Mouse (Mus musculus): ENCODE data around the gene Cox7a2l. TPM values are rescaled to one million over a fixed set of nuclear protein-coding genes. Genes with fewer than 3 reads are reported as not detected.

Gene Cox7a2l
- total RNA-seq, 2 experiments from 2014 or later: 134 to 151 TPM

DNA sequence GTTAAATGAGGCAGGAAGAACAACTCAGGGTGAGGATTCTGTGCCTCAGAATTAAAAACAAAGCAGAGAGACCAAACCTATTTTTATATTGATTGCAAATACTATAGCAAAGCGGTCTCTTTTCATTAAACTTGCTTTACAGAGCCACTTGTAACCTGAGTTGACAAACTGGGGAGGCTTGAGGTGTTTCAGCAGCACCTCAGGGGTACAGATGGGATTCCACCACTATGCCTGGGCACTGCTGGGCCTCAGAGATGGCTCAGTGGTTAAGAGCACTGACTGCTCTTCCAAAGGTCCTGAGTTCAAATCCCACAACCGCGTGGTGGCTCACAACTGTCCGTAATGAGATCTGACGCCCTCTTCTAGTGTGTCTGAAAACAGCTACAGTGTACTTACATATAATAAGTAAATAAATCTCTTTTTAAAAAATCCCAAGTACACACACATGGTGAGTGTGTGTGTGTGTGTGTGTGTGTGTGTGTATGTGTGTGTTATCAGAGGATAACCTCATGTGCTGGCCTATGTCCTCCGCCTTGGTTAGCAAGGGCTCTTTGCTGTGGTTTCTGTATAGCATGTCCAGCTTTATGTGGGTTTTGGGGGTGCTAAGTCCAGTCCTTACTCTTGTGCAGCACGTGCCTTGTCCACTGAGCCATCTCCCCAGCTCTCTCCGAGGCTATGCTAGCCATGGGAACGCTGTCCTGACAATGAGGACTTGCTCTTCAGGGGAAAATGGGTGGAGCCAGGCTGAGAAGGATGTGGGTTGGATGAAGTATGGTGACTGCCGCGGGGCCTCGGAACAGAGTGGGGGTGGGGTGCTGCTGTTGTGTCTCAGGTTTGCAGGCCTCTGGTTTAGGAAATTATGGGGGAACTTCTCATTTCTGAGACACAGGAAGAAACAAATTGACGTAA, 9.7 kb upstream of the Cox7a2l start:
- DNase-seq: no peak

DNA sequence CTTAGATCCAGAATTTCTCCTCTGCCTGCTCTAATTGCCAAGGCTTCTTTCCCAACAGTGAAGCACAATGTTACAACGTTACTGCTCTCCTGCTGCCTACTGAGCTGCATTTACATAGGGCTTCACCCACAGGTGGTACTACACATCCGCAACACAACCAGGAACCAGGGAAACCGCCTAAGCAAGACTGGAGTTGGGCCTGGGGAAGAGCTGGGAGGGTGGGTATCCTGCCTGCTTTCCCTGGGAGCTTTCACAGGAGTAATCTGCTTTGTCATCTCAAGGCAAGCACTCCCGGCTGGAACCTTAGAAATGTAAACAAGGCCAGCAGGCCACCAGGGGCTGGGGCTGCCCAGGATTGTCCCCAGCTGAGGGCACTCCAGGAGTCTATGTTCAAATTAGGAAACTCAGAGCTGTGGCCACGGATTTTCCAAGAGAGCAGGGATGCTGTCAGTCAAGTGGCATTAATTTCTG, 9.0 kb upstream of the Cox7a2l start:
- DNase-seq: no peak

DNA sequence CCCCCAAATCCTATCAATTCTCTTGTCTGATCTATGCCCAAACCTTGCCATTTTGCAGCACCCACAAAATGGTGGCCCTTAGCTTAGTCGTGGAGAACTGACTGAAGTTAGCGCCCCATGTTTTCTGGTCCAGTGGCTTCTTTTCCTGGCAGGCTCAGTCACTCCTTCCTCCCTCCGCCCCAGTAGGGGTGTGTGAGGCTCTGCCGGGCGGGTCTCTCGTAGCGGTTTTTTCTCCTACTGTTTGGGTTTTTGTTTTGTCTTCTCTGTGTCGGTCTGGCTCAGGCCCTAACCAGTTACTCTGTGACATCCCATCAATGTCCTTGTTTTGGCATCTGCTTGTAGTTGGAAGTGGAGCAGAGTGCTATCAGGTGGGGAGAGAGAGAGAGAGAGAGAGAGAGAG, 8.5 kb upstream of the Cox7a2l start:
- no peak for DNase-seq

DNA sequence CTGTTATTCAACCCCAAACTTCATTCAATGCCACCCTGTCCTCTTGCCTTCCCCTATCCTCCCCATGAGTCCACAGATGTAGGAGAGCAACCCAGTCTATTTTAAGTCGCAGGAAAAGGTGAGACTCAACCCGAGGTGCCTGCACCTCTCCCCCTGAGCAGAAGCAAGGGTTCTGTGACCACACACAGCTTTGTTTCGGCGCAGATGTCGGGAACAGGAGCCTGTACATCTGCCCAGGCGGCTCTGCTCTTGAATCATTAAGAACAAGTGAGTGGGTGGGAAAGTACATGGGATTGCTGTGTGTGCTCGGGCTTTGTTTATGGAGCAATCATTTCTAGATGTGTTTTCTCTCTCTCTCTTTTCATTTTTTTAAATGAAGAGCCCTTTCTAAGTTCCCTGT, 7.6 kb upstream of the Cox7a2l start:
- DNase-seq: no peak

DNA sequence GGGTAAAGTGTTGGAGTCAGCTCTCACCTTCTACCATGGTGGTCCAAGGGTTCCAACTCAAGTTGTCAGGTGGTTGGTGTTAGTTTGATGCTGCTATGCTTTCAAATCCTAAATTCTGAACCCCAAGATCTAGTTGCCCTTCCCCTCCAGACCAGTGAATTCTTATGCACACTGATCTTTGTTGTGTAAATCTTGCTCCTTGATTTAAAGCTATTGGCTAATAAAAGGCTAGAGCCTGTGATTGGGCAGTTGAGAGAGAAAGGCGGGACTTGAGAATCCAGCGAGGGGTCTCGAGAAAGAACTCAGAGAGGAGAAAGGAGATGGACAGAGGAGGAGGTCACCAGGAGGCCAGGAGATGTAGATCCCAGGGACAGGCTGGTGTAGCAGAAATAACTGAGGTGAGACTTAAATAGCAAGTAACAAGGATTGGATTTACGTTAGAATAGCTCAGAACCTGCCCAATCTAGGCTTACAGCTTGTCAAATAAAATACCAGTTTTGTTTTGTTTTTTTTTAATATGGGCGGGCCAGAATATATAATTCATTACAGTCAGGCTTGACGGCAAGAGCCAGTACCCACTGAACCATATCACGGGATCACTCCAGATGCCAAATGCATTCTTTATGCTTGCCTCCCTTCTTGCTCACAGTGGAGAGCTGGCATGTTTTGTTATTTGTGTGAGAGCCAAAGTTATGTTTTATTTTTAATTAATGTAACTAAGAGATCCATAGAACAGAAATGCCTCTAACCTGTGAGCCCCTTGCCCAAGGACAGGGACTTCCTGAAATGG, 5.7 kb upstream of the Cox7a2l start:
- no peak for DNase-seq

DNA sequence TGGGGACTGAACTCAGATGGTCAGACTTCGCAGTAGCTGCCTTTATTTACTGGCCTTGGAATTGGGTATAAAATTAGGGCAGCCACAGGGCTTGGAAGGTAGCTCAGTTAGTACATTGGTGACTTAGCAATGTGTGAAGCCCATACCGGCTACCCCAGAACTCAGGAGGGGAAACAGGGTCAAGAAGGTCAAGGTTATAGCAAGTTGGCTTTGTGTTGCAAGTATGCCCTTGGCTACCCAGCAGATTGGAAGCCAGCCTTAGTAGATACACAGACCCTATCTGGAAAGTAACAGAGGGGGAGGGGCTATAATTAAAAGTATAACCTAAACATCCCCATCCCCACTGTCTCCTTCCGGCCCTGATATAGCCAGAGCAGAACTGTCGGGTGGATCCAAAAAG, 4.8 kb upstream of the Cox7a2l start:
- DNase-seq: no peak

DNA sequence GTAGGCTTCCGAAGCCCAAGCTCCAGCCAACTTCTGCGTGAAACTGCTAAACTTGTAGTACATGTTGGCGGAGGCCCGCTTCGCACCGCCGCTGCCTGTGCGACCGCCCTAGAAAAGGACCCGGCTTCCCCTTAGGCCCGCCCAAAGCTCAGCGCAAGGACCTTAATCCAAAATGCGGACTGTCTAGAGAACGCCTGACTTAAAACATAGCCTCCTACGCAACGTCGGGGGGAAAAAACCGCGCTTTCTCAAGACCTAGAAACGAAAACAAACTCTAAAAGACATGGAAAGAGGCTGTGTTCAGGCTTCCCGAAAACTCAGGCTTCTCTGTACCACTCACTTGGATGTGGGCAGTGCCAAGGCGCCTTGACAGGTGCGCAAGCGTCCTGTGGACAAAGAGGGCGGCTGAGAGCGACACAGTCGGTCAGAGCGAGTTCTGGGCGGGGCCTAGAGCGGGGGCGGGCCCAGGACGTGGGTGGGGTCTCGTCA, 2.9 kb downstream of the Cox7a2l start:
- DNase-seq: peak; percentile 88

GRCm38 (mm10) chr17:83513655-83514212, 3.4 kb downstream of the Cox7a2l start:
- no peak for DNase-seq

DNA sequence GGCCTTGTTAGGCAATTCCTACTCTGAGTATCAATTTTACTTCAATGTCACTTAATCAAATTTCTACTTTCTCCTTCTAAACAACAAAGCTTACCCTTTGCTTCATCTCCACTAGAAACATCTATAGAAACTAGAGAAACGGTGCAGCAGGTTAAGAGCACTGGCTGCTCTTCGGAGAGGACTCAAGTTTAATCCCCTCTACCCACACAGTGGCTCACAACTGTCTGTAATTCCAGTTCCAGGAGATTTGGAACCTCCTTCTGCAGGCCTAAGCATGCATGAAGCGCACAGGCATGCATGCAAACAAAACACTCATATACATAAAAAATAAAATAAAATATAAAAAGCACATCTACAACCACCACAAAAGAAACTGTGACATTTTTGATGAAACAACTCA, 5.0 kb downstream of the Cox7a2l start:
- DNase-seq: no peak

- no peak for DNase-seq
Measured at GRCm38 (mm10) chr17:83503693-83504092, 13.4 kb downstream of the Cox7a2l start.

- DNase-seq: no peak
Measured at GRCm38 (mm10) chr17:83499692-83500091, 17.4 kb downstream of the Cox7a2l start.

- DNase-seq: no peak
Measured at GRCm38 (mm10) chr17:83498889-83499288, 18.2 kb downstream of the Cox7a2l start.

DNA sequence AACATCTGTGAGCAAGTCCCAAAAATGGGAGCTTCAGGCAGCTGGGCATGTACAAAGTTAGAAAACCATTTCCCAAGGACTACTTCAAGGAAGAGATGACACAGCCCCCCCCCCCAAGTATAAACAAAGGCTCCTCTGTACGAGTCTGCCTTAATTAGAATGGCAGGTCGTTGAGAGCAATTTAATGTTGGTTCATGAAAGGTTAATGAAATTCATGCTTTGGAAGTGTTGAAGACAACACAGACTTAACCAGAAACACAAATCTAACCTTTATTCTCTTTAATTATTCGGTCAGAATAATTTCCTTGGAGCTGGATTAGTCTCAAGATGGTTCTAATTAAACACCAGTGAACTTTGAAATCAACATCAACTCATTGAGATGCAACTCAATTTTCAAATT, 29.4 kb downstream of the Cox7a2l start:
- no peak for DNase-seq

- DNase-seq: no peak
Measured at GRCm38 (mm10) chr17:83483784-83484183, 33.3 kb downstream of the Cox7a2l start.

DNA sequence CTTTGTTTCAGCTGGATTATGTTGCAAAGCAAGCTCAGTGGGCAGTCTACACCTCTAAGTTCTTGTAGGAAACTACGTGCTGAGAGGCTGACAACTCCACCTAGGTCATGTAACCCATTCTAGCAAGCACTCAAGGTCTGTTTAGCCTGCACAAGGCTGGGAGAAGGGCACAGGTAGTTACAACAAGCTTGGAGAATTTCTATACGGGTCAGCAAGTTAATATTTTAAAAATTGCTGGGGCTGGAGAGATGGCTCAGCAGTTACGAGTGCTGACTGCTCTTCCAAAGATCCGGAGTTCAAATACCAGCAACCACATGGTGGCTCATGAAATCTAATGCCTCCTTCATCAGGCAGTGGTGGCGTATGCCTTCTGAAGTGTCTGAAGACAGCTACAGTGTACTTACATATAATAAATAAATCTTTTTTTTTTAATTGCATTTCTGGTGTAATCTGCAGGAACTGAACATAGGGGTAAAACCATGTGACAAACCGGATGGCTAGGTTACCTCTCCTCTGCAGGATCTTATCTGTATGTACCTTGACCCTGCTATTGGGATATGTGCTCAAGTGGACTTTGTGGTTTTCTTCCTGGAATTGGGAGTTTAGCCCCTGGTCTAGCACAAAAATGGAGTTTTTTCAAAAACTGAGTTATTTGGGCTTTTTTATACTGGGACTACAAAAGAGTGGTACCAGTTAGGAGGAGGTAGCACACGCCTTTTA, 34.2 kb downstream of the Cox7a2l start:
- no peak for DNase-seq

DNA sequence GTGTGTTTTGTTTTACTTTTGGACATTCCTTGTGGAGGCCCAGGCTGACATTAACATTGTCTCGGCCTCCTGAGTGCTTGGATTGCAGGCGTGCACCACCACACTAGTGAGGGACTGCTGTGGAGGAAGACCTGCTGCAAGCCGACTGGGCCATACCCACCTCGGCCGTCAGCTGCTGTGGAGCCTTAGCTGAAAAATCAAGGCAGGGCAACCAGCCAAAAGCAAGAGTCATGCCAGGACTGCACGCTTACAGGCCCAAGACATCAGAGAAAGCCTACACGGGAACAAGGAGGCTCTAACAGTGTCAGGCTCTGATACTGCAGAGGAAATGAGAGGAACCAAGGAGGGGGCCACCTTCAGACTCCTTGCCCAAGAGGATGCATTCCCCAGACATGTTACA, 35.6 kb downstream of the Cox7a2l start:
- DNase-seq: no peak

DNA sequence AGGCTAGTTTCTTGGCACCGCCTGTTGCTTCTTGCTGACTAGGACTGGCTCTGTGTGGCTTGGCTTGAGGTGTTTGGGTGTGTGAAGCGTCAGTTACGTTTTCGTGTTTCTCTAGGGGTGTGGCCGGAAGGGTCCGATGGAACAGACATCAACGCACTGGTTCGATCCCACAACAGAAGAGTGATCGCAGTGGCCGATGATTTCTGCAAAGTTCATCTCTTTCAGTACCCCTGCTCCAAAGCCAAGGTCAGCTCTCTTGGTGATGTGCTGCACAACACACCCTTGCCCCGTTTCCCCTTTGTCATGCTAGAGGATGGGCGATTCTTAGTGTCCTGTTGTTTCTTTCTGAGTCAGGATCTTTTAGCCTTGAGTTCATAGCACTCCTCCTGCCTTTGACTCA, 40.0 kb downstream of the Cox7a2l start:
- no peak for DNase-seq

DNA sequence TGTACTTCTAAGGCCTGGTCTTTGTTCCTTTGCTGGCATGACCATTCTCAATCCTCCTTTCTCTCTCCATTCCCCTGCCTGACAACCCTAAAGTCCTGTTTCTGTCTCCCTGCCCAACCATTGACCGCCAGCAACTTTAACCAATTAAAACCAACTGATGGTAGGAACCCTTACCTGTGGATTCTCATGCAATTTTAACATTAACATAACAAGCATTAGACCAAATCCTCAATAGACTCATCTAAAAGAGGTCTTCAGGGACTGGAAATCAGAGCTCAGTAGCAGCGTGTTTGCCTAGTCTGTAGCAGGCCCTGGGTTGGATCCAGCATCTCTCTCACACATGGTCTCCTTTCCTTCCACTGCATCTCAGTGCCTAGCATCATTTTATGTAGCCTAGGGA, 47.5 kb downstream of the Cox7a2l start:
- DNase-seq: no peak

DNA sequence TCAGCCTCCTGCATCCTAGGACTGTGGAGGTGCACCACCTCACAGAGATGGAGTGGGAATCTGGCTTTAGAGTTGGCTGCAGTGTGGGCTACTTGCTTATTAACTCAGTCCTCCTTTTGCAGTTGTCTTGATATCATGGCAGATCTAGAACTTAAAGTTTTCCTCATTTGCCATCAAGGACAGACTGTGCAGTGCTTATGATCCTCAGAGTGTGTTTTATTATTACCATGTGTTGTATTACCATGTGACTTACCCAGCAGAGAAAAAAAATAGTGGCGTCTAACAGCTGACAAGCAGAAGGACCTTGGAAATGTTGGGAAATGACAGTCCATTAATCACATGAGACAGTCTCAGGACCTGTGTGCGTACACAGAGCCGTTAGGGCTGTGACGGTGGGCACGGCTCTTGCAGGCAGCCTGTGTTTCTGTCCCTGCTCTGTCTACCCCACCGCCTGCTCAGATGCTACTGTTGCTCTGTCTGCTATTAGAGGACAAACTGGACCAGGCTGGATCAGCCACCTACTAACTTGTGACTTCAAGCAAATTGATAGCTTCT, 50.4 kb downstream of the Cox7a2l start:
- DNase-seq: no peak

GRCm38 (mm10) chr17:83465969-83466368, 51.2 kb downstream of the Cox7a2l start:
- no peak for DNase-seq

DNA sequence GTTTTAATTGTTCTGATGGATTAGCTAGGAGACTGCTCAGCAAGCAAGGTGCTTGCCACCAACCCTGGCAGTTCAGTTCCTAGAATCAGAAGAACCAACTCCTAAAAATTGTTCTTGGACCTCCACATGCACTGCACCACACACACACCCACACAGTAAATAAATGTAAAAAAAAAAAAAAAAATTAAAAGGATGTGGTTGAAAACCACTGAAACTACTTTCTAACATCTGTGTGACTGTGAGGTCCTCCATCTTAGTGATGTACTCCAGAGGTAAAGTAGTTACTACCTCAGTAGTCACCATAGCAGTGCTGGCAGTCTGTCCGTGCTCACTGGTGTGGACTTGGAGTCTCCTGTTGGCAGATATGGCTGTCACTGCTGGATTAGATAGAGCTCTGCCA, 59.9 kb downstream of the Cox7a2l start:
- DNase-seq: no peak

DNA sequence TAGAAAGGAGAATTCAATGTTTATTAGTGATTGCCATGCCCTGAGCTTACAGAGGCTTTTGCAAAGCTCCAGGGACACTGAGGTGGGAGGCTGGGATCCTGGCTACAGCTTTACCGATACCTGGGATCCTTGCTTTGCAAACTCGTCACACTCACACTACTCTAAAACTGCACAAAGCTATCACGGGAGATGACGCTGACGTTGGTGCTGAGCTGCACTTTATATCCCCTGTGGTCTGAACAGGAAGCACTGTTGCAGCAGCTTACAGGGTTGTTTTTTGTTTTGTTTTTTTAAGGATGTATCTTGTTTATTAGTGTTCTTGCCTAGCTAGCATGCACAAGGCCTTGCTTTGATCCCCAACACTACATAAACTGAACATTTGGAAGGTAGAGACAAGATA, 63.5 kb downstream of the Cox7a2l start:
- DNase-seq: no peak
